Mouse (Mus musculus) hematopoietic stem cell, adult 5-6 weeks (primary cell): ENCODE measurements around the gene Flnb. TPM values are rescaled to one million over a fixed set of nuclear protein-coding genes. Genes with fewer than 3 reads are reported as not detected.

ENCODE experiments used
- ATAC-seq, 2 experiments: fragments of 125-278 bp in 1 of 2; replicated peaks in 1 of 2; 2 replicates each; pipeline ENCODE4 v1.8.0; 2016 to 2017; ENCODE audit warnings: inconsistent platforms in 2 of 2, mild to moderate bottlenecking in 2 of 2, moderate number of reproducible peaks in 2 of 2, low read depth in 1 of 2, moderate TSS enrichment in 1 of 2; ENCODE audit not compliant: low FRiP score in 2 of 2, poor library complexity in 2 of 2, severe bottlenecking in 2 of 2, insufficient read depth in 1 of 2, low TSS enrichment in 1 of 2
- total RNA-seq: library from RNA; stranded (forward); fragments of 172-1452, 232-1000 nt; gene quantifications from 2 replicates; pipeline ENCODE4 v1.2.3, GENCODE M21; 2017

Gene Flnb
- 15.1 and 16.1 TPM in 2 replicates for total RNA-seq

- peak; percentile 90 to 93 for ATAC-seq
Measured at GRCm38 (mm10) chr14:7817770-7818462, at the start of gene Flnb. Flnb (plus strand) TSS chr14:7817957.

GRCm38 (mm10) chr14:7773714-7774389 is 43.9 kb upstream of the Flnb start:
- ATAC-seq, result peak; percentile 95 to 98

GRCm38 (mm10) chr14:7786073-7786472 is 31.7 kb upstream of the Flnb start:
- ATAC-seq, result no peak

GRCm38 (mm10) chr14:7789266-7790030 is 28.3 kb upstream of the Flnb start:
- ATAC-seq, result no peak

- ATAC-seq, result no peak
Measured at GRCm38 (mm10) chr14:7791061-7791531, 26.7 kb upstream of the Flnb start.

- ATAC-seq, result peak; percentile 81 to 93
Measured at GRCm38 (mm10) chr14:7791532-7792159, 26.1 kb upstream of the Flnb start, which contains the start of gene Gm26661. Gm26661 (plus strand) TSS chr14:7791587.

- no peak for ATAC-seq
Measured at GRCm38 (mm10) chr14:7795961-7796360, 21.8 kb upstream of the Flnb start.

- ATAC-seq, result no peak
Measured at GRCm38 (mm10) chr14:7800611-7801010, 17.1 kb upstream of the Flnb start.

GRCm38 (mm10) chr14:7801831-7802230 is 15.9 kb upstream of the Flnb start:
- ATAC-seq, result peak; percentile 46 to 51; a peak in 1 of 4 replicates

GRCm38 (mm10) chr14:7803874-7804557 is 13.7 kb upstream of the Flnb start:
- ATAC-seq, result peak in 1 of 2 experiments; percentile 21; a peak in 1 of 4 replicates

GRCm38 (mm10) chr14:7804558-7804905 is 13.2 kb upstream of the Flnb start:
- 0 out of 4 replicates have a peak, but pooled peaks of 1 of the 2 experiments have one; percentile 7 for ATAC-seq

- ATAC-seq, result no peak
Measured at GRCm38 (mm10) chr14:7807711-7808110, 10.0 kb upstream of the Flnb start.

GRCm38 (mm10) chr14:7808501-7808981 is 9.2 kb upstream of the Flnb start:
- no peak for ATAC-seq

GRCm38 (mm10) chr14:7809043-7809955 is 8.5 kb upstream of the Flnb start:
- ATAC-seq, result no peak

- peak; percentile 34 to 36 for ATAC-seq
Measured at GRCm38 (mm10) chr14:7818463-7819121, 835 bp downstream of the Flnb start.
